Mouse (Mus musculus): Measurements from ENCODE around the gene Stx6. TPM values are rescaled to one million over a fixed set of nuclear protein-coding genes. Genes with fewer than 3 reads are reported as not detected.
A peak's percentile ranks its signal among the peaks of the same experiment; 100 is the strongest.

The Stx6 gene
- 8.6 and 9.0 TPM in 2 replicates for polyA plus RNA-seq (2015; fragmentation: Nextera tagmentation; extraction: Ambion mirVana)

DNA sequence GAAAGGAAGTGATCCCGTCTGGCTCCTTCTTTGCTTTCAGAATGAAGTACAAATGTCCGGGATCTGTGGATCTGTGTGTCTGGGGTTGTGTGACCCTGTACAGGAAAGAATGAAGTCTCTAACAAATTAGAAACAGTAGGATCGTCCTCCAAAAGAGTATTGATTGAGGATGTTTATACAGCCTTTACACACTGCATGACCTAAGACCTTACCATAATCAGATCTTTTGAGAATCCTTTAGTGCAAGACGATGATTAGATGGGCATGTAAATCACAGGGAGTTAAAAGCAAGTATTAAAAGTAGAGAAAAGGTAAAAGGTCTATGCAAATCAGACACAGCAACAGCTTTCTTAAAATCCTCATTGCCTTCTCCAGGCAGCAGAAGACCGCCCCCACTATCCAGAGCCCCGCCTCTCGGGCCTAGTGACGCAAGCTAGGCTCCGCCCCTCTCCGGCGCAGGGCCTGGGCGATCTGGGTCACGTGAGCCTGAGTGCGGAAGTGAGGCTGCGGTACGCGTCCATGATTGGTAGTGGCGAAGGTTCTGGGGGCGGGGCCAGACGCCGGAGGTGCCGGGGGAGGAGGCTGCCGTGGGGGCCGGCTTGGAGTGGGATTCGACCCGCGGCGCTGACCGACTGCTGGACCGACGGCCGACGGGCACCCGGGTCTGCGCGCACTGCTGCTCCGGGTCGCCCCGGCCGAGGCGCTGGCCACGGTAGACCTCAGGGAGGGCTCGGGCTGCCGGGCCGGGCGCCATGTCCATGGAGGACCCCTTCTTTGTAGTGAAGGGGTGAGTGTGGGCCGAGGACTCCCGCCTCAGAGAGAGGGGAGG is at the start of gene Stx6:
Gene Stx6, plus strand, starts transcription at position 575 of the 829 bp plus-strand sequence.
- Histone ChIP-seq H3K4me3 (replicated peaks) (peak within 1 kb of the TSS; percentile 79), H3K4me1 (replicated peaks) (peaks cover 28% of the 10 kb centered on the region), H3K27ac (replicated peaks) (0 out of 2 replicates have a peak within 1 kb of the TSS, but pooled peaks have one; percentile 29), H3K36me3 (replicated peaks) (no peaks in the 10 kb centered on the region), H3K9ac (peak within 1 kb of the TSS; percentile 75), H3K4me2 (peak within 1 kb of the TSS; percentile 98), H3K27me3 (peaks cover 6% of the 10 kb centered on the region; the same call in 1 of the 2 replicates), H3K9me3 (replicated peaks) (no peaks in the 10 kb centered on the region)
- 2% methylated on average over 48 of the region's 48 CpGs for WGBS (ENCODE audit: insufficient replicate concordance)
- peak; percentile 98 for ATAC-seq (ENCODE audit: insufficient read depth)

DNA sequence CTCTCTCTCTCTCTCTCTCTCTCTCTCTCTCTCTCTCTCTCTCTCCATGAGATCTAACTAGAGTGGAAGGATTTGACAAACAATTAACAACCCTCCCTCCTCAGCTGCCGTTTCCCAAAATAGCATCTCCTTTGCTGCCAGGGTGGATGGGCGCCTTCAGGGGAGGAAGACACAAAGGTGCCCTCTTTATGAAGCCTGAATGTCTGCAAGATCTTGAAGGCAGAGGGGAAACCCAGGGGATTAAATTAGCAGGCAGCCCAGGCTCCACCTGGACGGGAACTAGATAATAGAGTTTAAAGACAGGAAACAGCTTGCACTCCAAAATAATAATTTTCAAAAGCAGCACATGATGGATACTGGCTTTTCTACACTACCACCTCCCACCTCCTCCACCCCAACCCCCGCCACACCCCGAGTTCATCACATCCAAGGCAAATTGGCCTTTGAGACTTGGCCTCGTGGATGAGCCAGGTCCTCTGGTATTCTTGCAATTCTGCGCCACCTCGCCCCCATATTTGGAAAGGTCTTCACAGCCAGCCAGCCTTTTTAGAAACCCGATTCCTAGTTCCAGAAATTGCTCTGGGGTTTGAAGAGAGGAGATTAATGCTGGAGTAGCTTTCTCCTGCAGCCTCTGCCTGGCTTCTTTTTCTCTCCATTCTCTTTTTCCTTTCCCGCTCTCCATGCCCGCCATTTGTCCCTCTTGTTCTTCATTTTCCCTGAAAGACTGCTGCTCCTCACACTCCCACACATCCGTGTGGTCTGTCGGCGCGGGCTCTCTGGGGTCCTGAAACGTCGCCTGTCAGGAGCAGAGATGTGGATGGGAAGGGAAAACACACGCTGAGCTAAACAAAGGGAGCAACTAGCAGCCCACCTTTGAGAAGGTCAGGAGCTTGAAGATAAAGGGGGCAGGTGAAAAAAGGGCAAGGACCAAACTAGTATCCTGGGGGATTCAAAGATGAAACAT is 48.8 kb upstream of the Stx6 start:
- Histone ChIP-seq H3K36me3 (replicated peaks) (no peaks in the 10 kb centered on the region), H3K27me3 (peaks cover 21% of the 10 kb centered on the region), H3K27ac (replicated peaks) (no peak overlapping the region), H3K4me2 (no peak overlapping the region), H3K9me3 (replicated peaks) (no peaks in the 10 kb centered on the region), H3K9ac (no peak overlapping the region), H3K4me1 (replicated peaks) (peaks cover 6% of the 10 kb centered on the region; the same call in 1 of the 2 replicates), H3K4me3 (replicated peaks) (no peak overlapping the region)
- WGBS (ENCODE audit: insufficient replicate concordance): 40% methylated on average over 18 of the region's 18 CpGs
- ATAC-seq (ENCODE audit: insufficient read depth): no peak

DNA sequence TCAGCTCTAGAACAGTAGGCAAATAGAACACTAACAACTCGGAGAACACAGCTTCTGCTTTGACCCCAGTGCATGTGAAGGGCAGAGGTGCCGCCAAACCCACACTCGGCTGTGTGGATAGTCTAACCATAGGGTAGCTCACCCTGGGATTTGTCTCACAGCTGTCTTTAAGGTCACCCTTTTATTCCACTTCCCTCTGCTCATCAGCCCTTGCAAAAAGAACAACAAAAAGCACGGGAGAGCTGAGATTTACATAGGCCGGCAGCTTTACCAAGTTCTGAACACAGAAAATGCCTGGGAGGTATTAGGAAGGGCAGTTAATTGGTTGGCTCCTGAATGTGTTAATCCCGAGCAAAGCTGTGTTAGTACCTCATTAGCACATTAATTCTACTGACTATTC is 47.0 kb upstream of the Stx6 start:
- WGBS (ENCODE audit: insufficient replicate concordance): 55% methylated on average over 6 of the region's 6 CpGs
- ATAC-seq (ENCODE audit: insufficient read depth): no peak

DNA sequence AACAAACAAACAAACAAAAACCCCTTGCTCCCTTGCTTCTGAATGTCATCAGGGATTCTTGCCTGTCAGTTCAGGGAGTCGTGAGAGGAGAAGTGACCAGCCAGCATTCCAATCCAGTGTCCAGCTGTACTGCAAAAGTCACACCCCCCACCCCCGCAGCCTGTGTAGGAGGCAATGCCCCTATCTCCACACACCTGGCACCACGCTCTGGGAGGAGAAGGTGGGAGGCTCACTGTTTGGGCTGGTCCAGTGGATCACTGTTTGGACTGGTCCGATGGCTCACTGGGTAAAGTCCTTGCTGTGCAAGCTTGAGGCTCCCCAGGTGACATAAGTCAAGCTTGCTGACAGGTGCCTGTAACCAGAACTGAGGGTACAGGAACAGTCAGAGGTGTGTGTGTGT is 46.4 kb upstream of the Stx6 start:
- no peak for ATAC-seq (ENCODE audit: insufficient read depth)
- WGBS (ENCODE audit: insufficient replicate concordance): 47% methylated on average over 4 of the region's 4 CpGs
- no peaks in the 10 kb centered on the region for H3K36me3 ChIP-seq (replicated peaks)
- H3K27me3 ChIP-seq: peaks cover 21% of the 10 kb centered on the region
- H3K4me3 ChIP-seq (replicated peaks): no peak overlapping the region
- no peaks in the 10 kb centered on the region for H3K9me3 ChIP-seq (replicated peaks)
- no peak overlapping the region for H3K9ac ChIP-seq
- H3K27ac ChIP-seq (replicated peaks): no peak overlapping the region
- H3K4me2 ChIP-seq: no peak overlapping the region
- peaks cover 6% of the 10 kb centered on the region; the same call in 1 of the 2 replicates for H3K4me1 ChIP-seq (replicated peaks)

More for the DNA sequence above, 47.0 kb upstream of the Stx6 start:
- no peaks in the 10 kb centered on the region for H3K9me3 ChIP-seq (replicated peaks)
- no peaks in the 10 kb centered on the region for H3K36me3 ChIP-seq (replicated peaks)
- H3K9ac ChIP-seq: no peak overlapping the region
- H3K27me3 ChIP-seq: peaks cover 21% of the 10 kb centered on the region
- H3K4me3 ChIP-seq (replicated peaks): no peak overlapping the region
- H3K4me2 ChIP-seq: no peak overlapping the region
- H3K27ac ChIP-seq (replicated peaks): no peak overlapping the region
- peaks cover 6% of the 10 kb centered on the region; the same call in 1 of the 2 replicates for H3K4me1 ChIP-seq (replicated peaks)

DNA sequence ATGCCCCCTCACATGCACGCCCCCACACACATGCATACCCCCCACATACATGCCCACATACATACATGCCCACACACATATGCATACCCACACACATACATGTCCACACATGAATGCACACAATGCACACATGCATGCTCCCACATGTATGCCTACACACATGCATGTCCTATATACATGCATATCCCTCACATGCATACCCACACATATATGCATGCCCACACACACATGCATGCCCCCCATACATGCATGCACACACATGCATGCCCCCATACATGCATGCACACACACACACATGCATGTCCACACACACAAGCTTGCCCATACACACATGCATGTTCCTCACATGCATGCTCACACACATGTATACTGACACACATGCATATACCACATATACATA is 45.6 kb upstream of the Stx6 start:
- WGBS (ENCODE audit: insufficient replicate concordance): 43% methylated on average over 1 of the region's 1 CpGs
- no peak; the same call in 1 of the 2 replicates for ATAC-seq (ENCODE audit: insufficient read depth)
- Histone ChIP-seq H3K4me3 (replicated peaks) (no peak overlapping the region), H3K27ac (replicated peaks) (no peak overlapping the region), H3K36me3 (replicated peaks) (no peaks in the 10 kb centered on the region), H3K9ac (no peak overlapping the region), H3K27me3 (peaks cover 21% of the 10 kb centered on the region), H3K9me3 (replicated peaks) (no peaks in the 10 kb centered on the region), H3K4me2 (no peak overlapping the region), H3K4me1 (replicated peaks) (peaks cover 6% of the 10 kb centered on the region; the same call in 1 of the 2 replicates)

DNA sequence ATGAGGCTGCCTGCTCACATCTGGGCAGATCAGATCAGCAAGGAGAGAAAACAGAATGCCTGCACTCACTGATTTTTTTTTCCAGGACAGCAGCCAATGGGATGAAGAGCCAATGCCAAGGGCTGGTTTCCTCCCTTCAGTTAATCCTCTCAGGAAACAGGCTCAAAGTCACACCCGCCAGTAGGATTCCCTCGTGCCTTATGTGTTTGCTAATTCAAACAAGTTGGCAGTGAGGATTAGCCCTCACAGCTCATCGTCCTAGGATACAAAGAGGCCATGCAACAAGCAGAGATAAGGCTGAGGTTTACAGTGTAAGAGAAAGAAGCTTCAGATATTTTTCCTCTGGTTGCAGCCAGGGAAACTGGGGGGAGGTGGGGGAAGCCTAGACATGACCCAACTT is 44.6 kb upstream of the Stx6 start:
- H3K9me3 ChIP-seq (replicated peaks): no peaks in the 10 kb centered on the region
- ATAC-seq (ENCODE audit: insufficient read depth): no peak
- peaks cover 4% of the 10 kb centered on the region; the same call in 1 of the 2 replicates for H3K4me1 ChIP-seq (replicated peaks)
- H3K27ac ChIP-seq (replicated peaks): no peak overlapping the region
- H3K36me3 ChIP-seq (replicated peaks): no peaks in the 10 kb centered on the region
- 17% methylated on average over 3 of the region's 3 CpGs for WGBS (ENCODE audit: insufficient replicate concordance)
- H3K4me2 ChIP-seq: no peak overlapping the region
- H3K4me3 ChIP-seq (replicated peaks): no peak overlapping the region
- peaks cover 19% of the 10 kb centered on the region for H3K27me3 ChIP-seq
- H3K9ac ChIP-seq: no peak overlapping the region

DNA sequence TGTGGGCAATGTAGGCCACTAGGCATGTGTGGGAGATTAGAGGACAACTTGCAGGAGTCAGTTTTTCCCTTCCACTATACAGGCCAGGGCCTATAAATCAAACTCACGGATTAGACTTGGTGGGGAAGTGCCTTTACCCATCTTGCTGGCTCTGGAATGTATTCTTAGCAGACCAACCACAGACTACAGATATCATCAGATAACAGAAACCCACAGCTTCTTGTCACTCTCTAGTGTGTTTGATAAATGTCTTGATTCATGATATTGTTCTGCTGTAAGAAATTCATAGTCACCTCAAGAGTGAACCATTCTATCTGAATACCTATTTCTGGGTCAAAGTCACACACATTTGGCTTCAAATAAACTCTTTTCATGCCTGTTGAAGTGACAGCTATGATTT is 38.8 kb upstream of the Stx6 start:
- no peak overlapping the region for H3K4me2 ChIP-seq
- H3K27me3 ChIP-seq: no peaks in the 10 kb centered on the region; the same call in 1 of the 2 replicates
- no peaks in the 10 kb centered on the region for H3K9me3 ChIP-seq (replicated peaks)
- no peak overlapping the region for H3K9ac ChIP-seq
- H3K4me1 ChIP-seq (replicated peaks): no peaks in the 10 kb centered on the region
- no peak overlapping the region for H3K4me3 ChIP-seq (replicated peaks)
- 54% methylated on average over 1 of the region's 1 CpGs for WGBS (ENCODE audit: insufficient replicate concordance)
- ATAC-seq (ENCODE audit: insufficient read depth): no peak
- H3K36me3 ChIP-seq (replicated peaks): no peaks in the 10 kb centered on the region
- no peak overlapping the region for H3K27ac ChIP-seq (replicated peaks)

DNA sequence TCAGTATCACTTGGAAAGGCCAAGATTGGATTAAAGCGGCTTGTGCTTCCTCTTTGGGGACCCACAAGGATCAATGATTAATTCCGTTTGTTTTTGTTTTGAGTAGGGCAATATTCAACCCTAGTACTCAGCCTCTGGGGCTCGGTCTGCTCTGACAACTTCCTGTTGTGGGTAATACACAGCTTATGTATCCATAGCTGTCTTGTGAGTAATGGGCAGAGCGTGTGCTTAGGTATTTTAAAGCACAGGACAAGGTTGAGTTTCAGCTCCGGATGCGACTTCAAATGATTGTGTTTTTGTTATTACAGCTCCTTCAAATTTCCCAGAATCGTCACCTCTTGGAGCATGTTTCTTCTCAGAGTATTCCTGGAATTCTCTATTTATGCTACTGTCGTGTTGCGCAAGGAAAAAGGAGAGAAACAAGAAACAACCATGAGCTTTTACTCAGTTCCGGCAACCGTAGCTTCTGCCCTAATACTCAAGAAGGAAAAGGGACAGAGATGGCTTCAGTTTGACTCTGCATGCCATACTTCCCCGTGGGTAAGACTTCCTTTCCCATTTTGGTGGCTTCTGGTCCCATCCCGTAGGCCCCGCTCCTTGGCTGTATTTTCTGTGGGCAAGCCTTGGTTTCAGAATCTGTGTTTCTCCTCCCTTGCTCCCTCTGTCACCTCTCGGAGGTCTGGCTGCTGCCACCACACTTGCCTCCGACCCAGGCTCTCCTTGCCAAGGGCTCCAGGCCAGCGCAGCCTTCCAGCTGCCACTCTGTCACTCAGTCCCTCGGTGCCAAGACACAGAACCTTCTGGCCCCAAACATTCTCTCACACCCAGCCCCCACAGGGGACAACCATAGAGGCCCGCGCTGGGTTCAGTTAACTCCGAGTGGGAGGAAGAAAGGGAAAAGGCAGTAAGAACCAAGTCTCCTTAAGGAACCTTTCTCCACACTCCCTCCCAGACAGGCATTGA is 36.3 kb upstream of the Stx6 start:
- 58% methylated on average over 21 of the region's 21 CpGs for WGBS (ENCODE audit: insufficient replicate concordance)
- H3K4me1 ChIP-seq (replicated peaks): no peaks in the 10 kb centered on the region
- ATAC-seq (ENCODE audit: insufficient read depth): no peak
- no peak overlapping the region for H3K4me3 ChIP-seq (replicated peaks)
- H3K36me3 ChIP-seq (replicated peaks): no peaks in the 10 kb centered on the region
- no peak overlapping the region for H3K4me2 ChIP-seq
- H3K9me3 ChIP-seq (replicated peaks): no peaks in the 10 kb centered on the region
- no peak overlapping the region for H3K9ac ChIP-seq
- no peak overlapping the region for H3K27ac ChIP-seq (replicated peaks)
- H3K27me3 ChIP-seq: no peaks in the 10 kb centered on the region; the same call in 1 of the 2 replicates

DNA sequence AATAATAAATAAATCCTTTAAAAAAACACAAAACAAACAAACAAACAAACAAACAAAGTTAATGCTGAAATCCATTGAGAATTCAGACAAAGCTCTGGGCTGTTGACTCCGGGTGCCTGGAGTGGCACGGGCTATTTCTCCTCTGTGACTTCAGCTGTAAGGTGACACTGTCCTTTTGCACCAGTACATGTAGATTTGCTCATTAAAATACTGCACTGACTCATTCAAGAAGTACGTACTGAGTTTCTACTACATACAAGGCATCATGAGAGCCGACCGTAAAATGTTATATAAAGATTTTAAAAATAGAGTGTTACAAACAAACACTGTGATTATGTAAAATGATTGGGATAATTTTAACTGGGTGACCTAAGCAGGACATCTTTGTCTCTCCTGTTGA is 34.1 kb upstream of the Stx6 start:
- Histone ChIP-seq H3K27ac (replicated peaks) (no peak overlapping the region), H3K4me1 (replicated peaks) (no peaks in the 10 kb centered on the region), H3K4me3 (replicated peaks) (no peak overlapping the region), H3K4me2 (no peak overlapping the region), H3K36me3 (replicated peaks) (no peaks in the 10 kb centered on the region), H3K9ac (no peak overlapping the region), H3K27me3 (no peaks in the 10 kb centered on the region), H3K9me3 (replicated peaks) (no peaks in the 10 kb centered on the region)
- 78% methylated on average over 5 of the region's 5 CpGs for WGBS (ENCODE audit: insufficient replicate concordance)
- ATAC-seq (ENCODE audit: insufficient read depth): no peak

DNA sequence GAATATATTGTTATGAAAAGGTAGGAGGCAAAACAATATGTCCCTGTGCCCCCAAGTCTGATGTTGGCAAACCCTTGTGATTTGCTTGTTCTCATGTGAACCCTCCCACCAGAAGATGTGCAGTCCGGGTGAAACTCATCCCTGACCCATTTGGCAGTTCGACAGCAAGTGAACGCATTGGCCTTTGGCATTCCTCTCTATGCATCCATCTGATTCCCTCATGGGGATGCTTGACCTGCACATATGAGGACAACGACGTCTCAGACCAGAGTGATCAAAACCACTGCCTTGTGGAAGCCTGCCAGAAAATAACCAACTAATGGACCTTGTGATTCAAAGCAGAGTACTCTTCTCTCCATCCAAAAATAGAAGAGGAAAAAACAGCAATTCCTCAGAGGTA is 31.8 kb upstream of the Stx6 start:
- Histone ChIP-seq H3K27me3 (no peaks in the 10 kb centered on the region), H3K4me1 (replicated peaks) (no peaks in the 10 kb centered on the region), H3K4me3 (replicated peaks) (no peak overlapping the region), H3K9ac (no peak overlapping the region), H3K4me2 (no peak overlapping the region), H3K27ac (replicated peaks) (no peak overlapping the region), H3K36me3 (replicated peaks) (no peaks in the 10 kb centered on the region), H3K9me3 (replicated peaks) (no peaks in the 10 kb centered on the region)
- no peak for ATAC-seq (ENCODE audit: insufficient read depth)
- WGBS (ENCODE audit: insufficient replicate concordance): 77% methylated on average over 5 of the region's 5 CpGs
